Mouse (Mus musculus) heart, postnatal 0 days (tissue): ENCODE results near the gene Hivep2.

Experiments
- CTCF ChIP-seq: IDR thresholded peaks from 2 replicates; pipeline ENCODE4 v1.5.1; 2016; ENCODE audit warnings: antibody characterized with exemption, control low read depth, low read depth
- EP300 ChIP-seq: IDR thresholded peaks from 2 replicates; pipeline ENCODE4 v1.6.1; 2016; ENCODE audit warnings: antibody characterized with exemption, low read depth

DNA sequence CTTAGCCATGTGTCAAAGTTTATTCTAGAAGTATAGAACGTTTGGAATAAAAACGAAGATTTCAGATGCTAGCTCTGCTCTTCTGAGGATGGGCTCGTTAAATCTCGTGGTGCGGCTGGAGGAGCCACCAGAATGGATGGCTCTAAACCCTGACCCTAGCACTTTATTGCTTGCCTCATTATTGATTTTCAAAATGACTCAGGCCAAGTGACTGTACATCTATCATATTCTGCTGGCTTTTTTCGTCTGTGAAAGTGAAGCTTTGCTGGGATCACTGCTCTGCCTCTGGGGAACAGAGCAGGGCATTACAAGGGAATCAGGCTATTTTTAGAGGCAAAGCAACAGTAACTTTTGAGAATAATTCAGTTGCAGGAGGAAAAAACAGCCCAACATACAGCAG lies 10.4 kb downstream of the Hivep2 start:
- TF ChIP-seq CTCF, result no peak
- no peak for TF ChIP-seq EP300
